In the genomic region with DNA sequence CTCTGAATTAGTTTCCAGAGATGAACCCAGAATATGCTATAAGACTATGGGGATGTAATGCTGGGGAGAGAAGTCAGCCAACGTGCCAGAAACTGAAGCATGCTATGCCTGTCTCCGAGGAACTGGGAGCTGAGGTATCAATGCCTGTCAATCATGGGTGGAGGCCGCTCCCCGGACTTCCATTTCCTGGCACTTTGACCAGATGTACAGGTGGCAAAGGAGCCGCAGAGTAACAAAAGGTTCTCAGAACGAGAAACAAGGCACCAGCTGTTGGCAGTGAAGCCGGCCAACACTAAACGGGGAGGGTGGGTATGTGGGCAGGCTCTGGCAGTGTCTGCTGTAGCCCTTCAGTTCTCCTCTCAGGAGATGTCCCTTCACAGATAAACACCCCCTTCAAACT, we compare ENCODE assay signal across 12 mouse cellular contexts.
DNase-seq lines count a peak whose midpoint lies in the region; ATAC-seq lines count a peak whose summit lies in the region.
"Had no signal": no experiment of that assay in that cellular context is flagged by ENCODE, and none has a peak within 500 bp of the region (broad histone marks: within the 10 kb centered on the region; RNA-seq: fewer than 3 reads in every experiment).

No protein-coding gene starts in this region.

- no peaks in the 10 kb centered on the region for H3K27me3 ChIP-seq in hindbrain, embryonic 13.5 days
- no peaks in the 10 kb centered on the region for H3K27me3 ChIP-seq in hindbrain, embryonic 11.5 days (ENCODE audit: control insufficient read depth, insufficient read depth, low read length)
- H3K27me3 ChIP-seq in intestine, embryonic 15.5 days (replicated peaks), result no peaks in the 10 kb centered on the region
- H3K27me3 ChIP-seq: midbrain, embryonic 12.5 days had no signal

- H3K9ac ChIP-seq in hindbrain, embryonic 13.5 days, result no peak overlapping the region; the same call in 1 of the 2 replicates
- H3K9ac ChIP-seq in hindbrain, embryonic 11.5 days (ENCODE audit: low read depth, low read length), result no peak overlapping the region
- no peak overlapping the region for H3K9ac ChIP-seq in intestine, embryonic 15.5 days
- H3K9ac ChIP-seq: midbrain, embryonic 12.5 days had no signal

- H3K9me3 ChIP-seq in hindbrain, embryonic 13.5 days, result no peaks in the 10 kb centered on the region
- no peaks in the 10 kb centered on the region for H3K9me3 ChIP-seq in hindbrain, embryonic 11.5 days (ENCODE audit: control insufficient read depth, low read length)
- no peaks in the 10 kb centered on the region for H3K9me3 ChIP-seq in intestine, embryonic 15.5 days
- H3K9me3 ChIP-seq: midbrain, embryonic 12.5 days had no signal

- no peak overlapping the region for H3K4me2 ChIP-seq in hindbrain, embryonic 13.5 days
- H3K4me2 ChIP-seq in hindbrain, embryonic 11.5 days (replicated peaks; ENCODE audit: low read depth, low read length), result no peak overlapping the region
- no peak overlapping the region for H3K4me2 ChIP-seq in intestine, embryonic 15.5 days (replicated peaks)
- H3K4me2 ChIP-seq: midbrain, embryonic 12.5 days had no signal

- no peaks in the 10 kb centered on the region for H3K36me3 ChIP-seq in hindbrain, embryonic 13.5 days
- no peaks in the 10 kb centered on the region for H3K36me3 ChIP-seq in hindbrain, embryonic 11.5 days (ENCODE audit: control insufficient read depth, insufficient read depth, low read length)
- H3K36me3 ChIP-seq in intestine, embryonic 15.5 days, result no peaks in the 10 kb centered on the region
- H3K36me3 ChIP-seq: midbrain, embryonic 12.5 days had no signal

- peak; percentile 79 for ATAC-seq in hindbrain, embryonic 13.5 days (ENCODE audit: low FRiP score)
- no peak for ATAC-seq in hindbrain, embryonic 11.5 days (ENCODE audit: low FRiP score)
- ATAC-seq in intestine, embryonic 15.5 days, result peak; percentile 59
- no peak for ATAC-seq in monocyte, adult 5-6 weeks (replicated peaks; ENCODE audit: insufficient number of reproducible peaks, low FRiP score, low TSS enrichment, poor library complexity, severe bottlenecking)

- no peaks in the 10 kb centered on the region; the same call in 1 of the 2 replicates for H3K4me1 ChIP-seq in hindbrain, embryonic 13.5 days (replicated peaks)
- no peaks in the 10 kb centered on the region for H3K4me1 ChIP-seq in hindbrain, embryonic 11.5 days (replicated peaks; ENCODE audit: control insufficient read depth, insufficient read depth, low read length)
- H3K4me1 ChIP-seq in intestine, embryonic 15.5 days (replicated peaks), result no peaks in the 10 kb centered on the region
- H3K4me1 ChIP-seq: midbrain, embryonic 12.5 days had no signal

- H3K27ac ChIP-seq in hindbrain, embryonic 13.5 days, result no peak overlapping the region
- H3K27ac ChIP-seq in hindbrain, embryonic 11.5 days (ENCODE audit: low read depth, low read length), result no peak overlapping the region
- H3K27ac ChIP-seq in intestine, embryonic 15.5 days, result 0 out of 2 replicates have a peak overlapping the region, but pooled peaks have one; percentile 17
- H3K27ac ChIP-seq: midbrain, embryonic 12.5 days had no signal

- DNase-seq in hindbrain, embryonic 11.5 days (ENCODE audit: low spot score), result no peak
- peak; percentile 58 to 66 for DNase-seq in cerebellum, postnatal 14 days
- peak; percentile 37 to 44 for DNase-seq in right cerebral cortex, postnatal 10 days (ENCODE audit: low spot score in 2 of 2)
- DNase-seq in thymus, adult 18-20 months, result no peak
- no peak for DNase-seq in heart, adult 8-10 months (ENCODE audit: low spot score)
- DNase-seq: gastrocnemius, postnatal 25 days; kidney, adult 11 months; liver had no signal

- no peak overlapping the region for H3K4me3 ChIP-seq in hindbrain, embryonic 13.5 days
- no peak overlapping the region for H3K4me3 ChIP-seq in hindbrain, embryonic 11.5 days (ENCODE audit: low read depth, low read length)
- no peak overlapping the region for H3K4me3 ChIP-seq in intestine, embryonic 15.5 days (replicated peaks)
- H3K4me3 ChIP-seq: midbrain, embryonic 12.5 days had no signal

- 48% methylated on average over 8 of the region's 8 CpGs for WGBS in hindbrain, embryonic 13.5 days
- WGBS in hindbrain, embryonic 11.5 days, result 56% methylated on average over 8 of the region's 8 CpGs
- 56% methylated on average over 8 of the region's 8 CpGs for WGBS in intestine, embryonic 15.5 days

Comparison
In these comparisons a context has a peak if more than half of its experiments do, and no peak if none do; other contexts are left out.
1. ATAC-seq: peak in hindbrain, embryonic 13.5 days (single experiment) and intestine, embryonic 15.5 days (single experiment); none in hindbrain, embryonic 11.5 days (single experiment) and monocyte, adult 5-6 weeks (single experiment).
2. DNase-seq: peak in cerebellum, postnatal 14 days (2 of 2) and right cerebral cortex, postnatal 10 days (2 of 2); none in hindbrain, embryonic 11.5 days (single experiment), thymus, adult 18-20 months (0 of 2) and heart, adult 8-10 months (single experiment).